Mouse (Mus musculus) embryonic fibroblast, embryonic 13.5 days (primary cell): ENCODE results near the gene Ank3.

Experiments
- CTCF ChIP-seq: IDR thresholded peaks from 2 replicates; pipeline ENCODE4 v1.5.1; 2011; ENCODE audit warnings: mild to moderate bottlenecking, control low read depth, low read length, moderate library complexity, borderline replicate concordance; ENCODE audit not compliant: insufficient read depth
- POLR2A ChIP-seq: IDR thresholded peaks from 2 replicates; pipeline ENCODE4 v1.6.1; 2011; ENCODE audit warnings: low read depth, mild to moderate bottlenecking, control low read depth, low read length, moderate library complexity

- TF ChIP-seq CTCF = no peak
- TF ChIP-seq POLR2A = no peak
These were observed 583.0 kb downstream of the Ank3 start for GRCm38 (mm10) chr10:69981386-69982097.
